ENCODE assay signal across 15 mouse cellular contexts in the genomic region with DNA sequence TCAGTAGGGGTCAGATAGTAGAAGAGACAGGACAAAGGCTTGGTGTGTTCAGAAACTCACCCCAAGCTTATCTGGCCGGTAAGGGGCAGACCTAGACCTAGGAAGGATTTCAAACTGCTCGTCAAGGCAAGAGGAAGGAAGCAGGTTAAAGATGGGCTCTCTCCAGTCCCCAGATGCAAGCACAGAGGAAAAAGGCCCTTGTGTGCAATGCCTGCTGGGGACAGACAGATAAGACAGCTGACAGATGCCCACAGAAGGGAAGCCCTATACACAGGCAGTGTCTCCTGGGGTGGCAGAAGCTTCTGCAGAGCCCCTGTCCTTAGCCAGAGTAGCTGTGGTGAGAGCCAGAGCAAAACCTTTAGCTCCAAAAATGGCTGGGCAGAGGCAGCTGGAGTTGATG. TPM values are rescaled to one million over a fixed set of nuclear protein-coding genes. Genes with fewer than 3 reads are reported as not detected.
DNase-seq lines count a peak whose midpoint lies in the region; ATAC-seq and TF ChIP-seq lines count a peak whose summit lies in the region.
"Had no signal": no experiment of that assay in that cellular context is flagged by ENCODE, and none has a peak within 500 bp of the region (broad histone marks: within the 10 kb centered on the region; RNA-seq: fewer than 3 reads in every experiment).

No protein-coding gene starts in this region.

- no peaks in the 10 kb centered on the region for H3K36me3 ChIP-seq in forebrain, embryonic 16.5 days (ENCODE audit: control insufficient read depth, insufficient read depth)
- H3K36me3 ChIP-seq in forebrain, embryonic 12.5 days (replicated peaks): no peaks in the 10 kb centered on the region
- peaks cover 54% of the 10 kb centered on the region for H3K36me3 ChIP-seq in G1E (replicated peaks)
- no peaks in the 10 kb centered on the region for H3K36me3 ChIP-seq in liver, embryonic 16.5 days (ENCODE audit: control insufficient read depth, insufficient read depth)
- no peaks in the 10 kb centered on the region for H3K36me3 ChIP-seq in midbrain, embryonic 13.5 days
- H3K36me3 ChIP-seq: midbrain, embryonic 12.5 days had no signal

- 87% methylated on average over 2 of the region's 2 CpGs for WGBS in forebrain, embryonic 16.5 days
- WGBS in forebrain, embryonic 12.5 days: 83% methylated on average over 2 of the region's 2 CpGs
- WGBS in liver, embryonic 16.5 days (ENCODE audit: insufficient replicate concordance): 13% methylated on average over 2 of the region's 2 CpGs
- WGBS in midbrain, embryonic 13.5 days: 82% methylated on average over 2 of the region's 2 CpGs

- H3K4me2 ChIP-seq in forebrain, embryonic 16.5 days (ENCODE audit: low read length): no peak overlapping the region
- H3K4me2 ChIP-seq in forebrain, embryonic 12.5 days: no peak overlapping the region
- no peak overlapping the region for H3K4me2 ChIP-seq in liver, embryonic 16.5 days (ENCODE audit: low read depth, low read length)
- H3K4me2 ChIP-seq in midbrain, embryonic 13.5 days (replicated peaks): no peak overlapping the region
- H3K4me2 ChIP-seq: midbrain, embryonic 12.5 days had no signal

- H3K4me3 ChIP-seq in forebrain, embryonic 16.5 days (replicated peaks; ENCODE audit: low read length): no peak overlapping the region
- no peak overlapping the region for H3K4me3 ChIP-seq in forebrain, embryonic 12.5 days (replicated peaks)
- peak overlapping the region; percentile 31; the same call in 1 of the 2 replicates for H3K4me3 ChIP-seq in G1E (ENCODE audit: low read depth, low read length)
- H3K4me3 ChIP-seq in liver, embryonic 16.5 days (ENCODE audit: low read depth, low read length): no peak overlapping the region
- H3K4me3 ChIP-seq in midbrain, embryonic 13.5 days (replicated peaks): no peak overlapping the region
- H3K4me3 ChIP-seq: midbrain, embryonic 12.5 days had no signal

- no peak for ATAC-seq in forebrain, embryonic 16.5 days
- no peak for ATAC-seq in forebrain, embryonic 12.5 days (ENCODE audit: low FRiP score)
- peak; percentile 78 for ATAC-seq in G1E (ENCODE audit: extremely low read depth, insufficient number of reproducible peaks, low FRiP score, poor library complexity, severe bottlenecking)
- ATAC-seq in granulocyte monocyte progenitor cell, adult 5-6 weeks (replicated peaks; ENCODE audit: poor library complexity, severe bottlenecking): peak; percentile 72
- peak; percentile 69 for ATAC-seq in liver, embryonic 16.5 days (ENCODE audit: low read depth)
- no peak for ATAC-seq in midbrain, embryonic 13.5 days

- peaks cover 34% of the 10 kb centered on the region for H3K4me1 ChIP-seq in forebrain, embryonic 16.5 days (replicated peaks; ENCODE audit: control insufficient read depth, insufficient read depth, low read length)
- peaks cover 23% of the 10 kb centered on the region for H3K4me1 ChIP-seq in forebrain, embryonic 12.5 days
- peaks cover 66% of the 10 kb centered on the region for H3K4me1 ChIP-seq in G1E (ENCODE audit: insufficient read depth, low read depth, low read length)
- H3K4me1 ChIP-seq in liver, embryonic 16.5 days (ENCODE audit: control insufficient read depth, low read depth, low read length): peaks cover 9% of the 10 kb centered on the region
- H3K4me1 ChIP-seq in midbrain, embryonic 13.5 days (replicated peaks): peaks cover 31% of the 10 kb centered on the region

- no peak overlapping the region for H3K9ac ChIP-seq in forebrain, embryonic 16.5 days (replicated peaks; ENCODE audit: low read depth, low read length)
- H3K9ac ChIP-seq in forebrain, embryonic 12.5 days: no peak overlapping the region
- H3K9ac ChIP-seq in liver, embryonic 16.5 days (ENCODE audit: low read depth, low read length): no peak overlapping the region
- no peak overlapping the region for H3K9ac ChIP-seq in midbrain, embryonic 13.5 days (replicated peaks)
- H3K9ac ChIP-seq: midbrain, embryonic 12.5 days had no signal

- no peaks in the 10 kb centered on the region for H3K27me3 ChIP-seq in forebrain, embryonic 16.5 days (replicated peaks; ENCODE audit: control insufficient read depth, insufficient read depth, low read length)
- peaks cover 1% of the 10 kb centered on the region for H3K27me3 ChIP-seq in forebrain, embryonic 12.5 days
- no peaks in the 10 kb centered on the region for H3K27me3 ChIP-seq in G1E (ENCODE audit: insufficient read depth, low read length)
- H3K27me3 ChIP-seq in liver, embryonic 16.5 days (ENCODE audit: control insufficient read depth, insufficient read depth, low read depth, low read length): no peaks in the 10 kb centered on the region
- no peaks in the 10 kb centered on the region for H3K27me3 ChIP-seq in midbrain, embryonic 13.5 days

- TF ChIP-seq CTCF in G1E (IDR thresholded peaks at IDR 0.05; ENCODE audit: low read depth, low read length): no peak

- DNase-seq in G1E (ENCODE audit: low spot score) (peak; percentile 41), adipocyte (ENCODE audit: low spot score) (no peak)
- no peak for DNase-seq in testis, postnatal 14 days (ENCODE audit: low spot score)
- DNase-seq: adrenal gland, adult 8-10 months; heart, adult 11 months; heart, postnatal 36 days; kidney, postnatal 14 days; lung, adult 2 months; thymus, adult 2 months had no signal

- H3K9me3 ChIP-seq in forebrain, embryonic 16.5 days (ENCODE audit: control insufficient read depth, low read length): no peaks in the 10 kb centered on the region
- H3K9me3 ChIP-seq in forebrain, embryonic 12.5 days: no peaks in the 10 kb centered on the region
- H3K9me3 ChIP-seq in G1E (replicated peaks): no peaks in the 10 kb centered on the region
- no peaks in the 10 kb centered on the region for H3K9me3 ChIP-seq in liver, embryonic 16.5 days (replicated peaks; ENCODE audit: control insufficient read depth, low read length)
- no peaks in the 10 kb centered on the region for H3K9me3 ChIP-seq in midbrain, embryonic 13.5 days
- H3K9me3 ChIP-seq: midbrain, embryonic 12.5 days had no signal

- peak overlapping the region; percentile 67; the same call in 1 of the 2 replicates for H3K27ac ChIP-seq in forebrain, embryonic 16.5 days (ENCODE audit: low read length)
- H3K27ac ChIP-seq in forebrain, embryonic 12.5 days: no peak overlapping the region
- H3K27ac ChIP-seq in liver, embryonic 16.5 days (ENCODE audit: low read length): no peak overlapping the region
- H3K27ac ChIP-seq in midbrain, embryonic 13.5 days: no peak overlapping the region
- H3K27ac ChIP-seq: midbrain, embryonic 12.5 days had no signal

RNA-seq across cellular contexts. Expression of gene Ubash3b, which starts 11.6 kb away (rescaled TPM):
- 14.7 and 15.9 TPM in 2 replicates for polyA plus RNA-seq in forebrain, embryonic 16.5 days (2015; fragmentation: Nextera tagmentation; extraction: Ambion mirVana)
- polyA plus RNA-seq in forebrain, embryonic 12.5 days (2016; fragmentation: Nextera tagmentation; extraction: Ambion mirVana): 8.1 and 9.9 TPM in 2 replicates
- total RNA-seq in G1E (2014; fragmentation: Nextera tagmentation) (30.9 and 33.0 TPM in 2 replicates), G1E (2017) (20.9 TPM in 2 replicates)
- 14.2 and 16.4 TPM in 2 replicates for polyA plus RNA-seq in G1E (2012)
- 5.9 and 8.3 TPM in 2 replicates for total RNA-seq in granulocyte monocyte progenitor cell, adult 5-6 weeks (2014; fragmentation: Nextera tagmentation)
- total RNA-seq in granulocyte monocyte progenitor cell, adult 5-6 weeks (2017): 6.5 and 7.2 TPM in 2 replicates
- polyA plus RNA-seq in liver, embryonic 16.5 days (2015; fragmentation: Nextera tagmentation; extraction: Ambion mirVana): 4.6 and 4.7 TPM in 2 replicates
- polyA plus RNA-seq in midbrain, embryonic 13.5 days (2015; fragmentation: Nextera tagmentation; extraction: Ambion mirVana): 12.1 and 12.6 TPM in 2 replicates

Comparison
In these comparisons a context has a peak if more than half of its experiments do, and no peak if none do; other contexts are left out.
1. ATAC-seq: peak in G1E (single experiment), granulocyte monocyte progenitor cell, adult 5-6 weeks (single experiment) and liver, embryonic 16.5 days (single experiment); none in forebrain, embryonic 16.5 days (single experiment), forebrain, embryonic 12.5 days (single experiment) and midbrain, embryonic 13.5 days (single experiment).